Mouse (Mus musculus): ENCODE data around the gene Slc22a20. TPM values are rescaled to one million over a fixed set of nuclear protein-coding genes. Genes with fewer than 3 reads are reported as not detected.

The Slc22a20 gene
- not detected for polyA plus RNA-seq (2012; fragmentation: generic; extraction: Trizol)

DNA sequence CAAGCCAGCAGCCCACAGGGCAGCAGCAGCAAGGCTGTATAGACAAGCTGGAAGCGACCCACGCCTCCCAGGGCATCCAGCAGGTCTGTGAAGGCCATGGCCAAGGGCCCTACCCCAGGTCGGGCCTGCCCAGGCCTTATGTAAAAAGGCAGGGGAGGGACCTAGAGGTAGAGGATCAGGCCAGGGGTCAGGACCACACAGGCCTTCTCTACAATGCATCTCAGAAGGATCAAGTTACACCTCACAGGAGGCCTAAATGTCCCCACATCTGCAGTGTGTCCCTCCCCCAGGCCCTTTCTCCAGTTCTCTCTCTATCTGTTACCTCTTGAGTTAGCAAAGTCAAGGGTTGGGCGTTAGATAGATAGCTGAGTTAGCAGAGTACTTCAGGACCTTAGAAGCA lies at the start of gene Slc22a20:
Gene Slc22a20 (minus strand): TSS at position 101 of the 400 bp plus-strand sequence.
- no peak within 1 kb of the TSS for H3K4me3 ChIP-seq
- TF ChIP-seq REST (IDR thresholded peaks at IDR 0.05; ENCODE audit: insufficient read depth, insufficient read length) (no peak), POLR2A (IDR thresholded peaks at IDR 0.05; ENCODE audit: insufficient read length, low read depth) (no peak), USF1 (IDR thresholded peaks at IDR 0.05; ENCODE audit: low read depth) (no peak), MYOD1 (IDR thresholded peaks at IDR 0.05; ENCODE audit: control insufficient read depth in 1 of 3, insufficient read length in 2 of 3, low read depth in 2 of 3) (no peak), MYOG (IDR thresholded peaks at IDR 0.05; ENCODE audit: control insufficient read depth in 1 of 3, insufficient read depth in 1 of 3, insufficient read length in 2 of 3, low read depth in 2 of 3) (no peak)
- no peaks in the 10 kb centered on the region for H3K27me3 ChIP-seq (ENCODE audit: control insufficient read depth, insufficient read depth, insufficient read length)
- no peaks in the 10 kb centered on the region for H3K79me2 ChIP-seq (ENCODE audit: control insufficient read depth, insufficient read depth)
- no peak within 1 kb of the TSS for H3ac ChIP-seq (ENCODE audit: control insufficient read depth, insufficient read length)
- H3K4me2 ChIP-seq (ENCODE audit: low read depth): no peak within 1 kb of the TSS
- peaks cover 5% of the 10 kb centered on the region for H3K36me3 ChIP-seq (ENCODE audit: control insufficient read depth, insufficient read depth)

DNA sequence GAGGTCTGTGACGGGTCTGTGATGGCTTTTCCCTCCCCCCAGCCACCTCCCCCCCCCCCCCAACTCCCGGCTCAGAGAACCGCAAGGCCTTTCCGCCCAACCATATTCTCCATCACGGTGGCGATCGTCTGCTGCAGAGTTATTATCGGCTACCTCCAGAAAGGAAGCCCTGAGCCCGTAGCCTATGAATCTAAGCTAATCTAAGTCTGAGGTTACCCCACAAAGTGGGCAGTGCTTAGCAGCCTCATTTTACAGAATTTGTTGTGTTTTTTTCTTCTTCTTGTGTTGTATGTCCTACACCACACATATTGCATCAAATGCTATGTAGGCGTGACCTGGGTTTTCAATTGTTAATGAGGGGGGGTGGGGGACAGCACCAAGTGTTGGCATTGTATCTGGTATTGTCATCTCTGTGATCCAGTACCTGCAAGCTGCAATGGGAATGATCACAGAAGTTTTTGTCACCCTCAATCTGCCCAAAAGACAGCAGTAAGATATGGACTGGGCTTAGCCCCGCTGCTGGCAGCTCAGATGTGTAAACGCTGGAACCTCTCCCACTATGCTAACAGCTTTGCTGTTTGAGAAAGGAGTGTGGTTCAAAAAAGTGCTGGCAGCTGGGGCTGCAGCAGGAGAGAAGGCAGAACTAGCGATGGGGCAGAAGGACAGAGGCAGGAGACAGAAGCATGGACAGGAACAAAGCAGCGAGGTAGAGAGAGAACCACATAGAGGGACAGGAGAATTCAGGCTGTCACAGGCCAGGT lies 44.8 kb upstream of the Slc22a20 start:
- TF ChIP-seq MYOD1 (IDR thresholded peaks at IDR 0.05; ENCODE audit: control insufficient read depth in 1 of 3, insufficient read length in 2 of 3, low read depth in 2 of 3) (no peak), POLR2A (IDR thresholded peaks at IDR 0.05; ENCODE audit: insufficient read length, low read depth) (no peak), CEBPB (IDR thresholded peaks at IDR 0.05; ENCODE audit: insufficient read depth, poor library complexity, severe bottlenecking) (no peak), MAX (IDR thresholded peaks at IDR 0.05; ENCODE audit: low read depth) (no peak), POLR2AphosphoS2 (IDR thresholded peaks at IDR 0.05; ENCODE audit: insufficient read length, low read depth) (no peak), TCF3 (IDR thresholded peaks at IDR 0.05; ENCODE audit: insufficient read length, low read depth) (no peak), SRF (IDR thresholded peaks at IDR 0.05; ENCODE audit: control insufficient read depth, insufficient read length, low read depth) (no peak), TCF12 (IDR thresholded peaks at IDR 0.05; ENCODE audit: insufficient read depth, poor library complexity, severe bottlenecking) (no peak), REST (IDR thresholded peaks at IDR 0.05; ENCODE audit: insufficient read depth, insufficient read length) (no peak), MYOG (IDR thresholded peaks at IDR 0.05; ENCODE audit: control insufficient read depth in 1 of 3, insufficient read depth in 1 of 3, insufficient read length in 2 of 3, low read depth in 2 of 3) (no peak), E2F4 (IDR thresholded peaks at IDR 0.05; ENCODE audit: insufficient read depth) (no peak), USF1 (IDR thresholded peaks at IDR 0.05; ENCODE audit: low read depth) (no peak)
- Histone ChIP-seq H3K36me3 (ENCODE audit: control insufficient read depth, insufficient read depth) (no peaks in the 10 kb centered on the region), H3K79me2 (ENCODE audit: control insufficient read depth, insufficient read depth) (no peaks in the 10 kb centered on the region), H3K27me3 (ENCODE audit: control insufficient read depth, insufficient read depth, insufficient read length) (peaks cover 6% of the 10 kb centered on the region), H3K4me3 (no peak overlapping the region), H3K4me2 (ENCODE audit: low read depth) (no peak overlapping the region), H3ac (ENCODE audit: control insufficient read depth, insufficient read length) (no peak overlapping the region)

DNA sequence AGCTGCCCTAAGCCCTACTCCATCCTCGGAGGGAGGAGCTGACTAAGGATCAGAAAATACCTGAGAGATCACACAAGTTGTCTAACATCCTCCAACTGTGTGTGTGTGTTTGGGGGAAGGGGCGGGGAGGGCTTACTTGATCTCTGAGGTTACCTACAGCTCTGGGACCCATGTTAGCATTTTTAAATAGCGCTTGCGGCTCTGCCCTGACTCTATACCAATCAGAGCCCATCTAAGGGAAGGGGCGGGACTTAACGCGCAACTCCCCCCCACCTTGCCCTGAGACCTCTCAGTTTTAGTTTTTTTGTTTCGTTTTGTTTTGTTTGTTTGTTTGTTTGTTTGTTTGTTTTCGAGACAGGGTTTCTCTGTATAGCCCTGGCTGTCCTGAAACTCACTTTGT lies 43.5 kb upstream of the Slc22a20 start:
- H3K36me3 ChIP-seq (ENCODE audit: control insufficient read depth, insufficient read depth): no peaks in the 10 kb centered on the region
- peaks cover 10% of the 10 kb centered on the region for H3K27me3 ChIP-seq (ENCODE audit: control insufficient read depth, insufficient read depth, insufficient read length)
- H3ac ChIP-seq (ENCODE audit: control insufficient read depth, insufficient read length): no peak overlapping the region
- no peaks in the 10 kb centered on the region for H3K79me2 ChIP-seq (ENCODE audit: control insufficient read depth, insufficient read depth)
- TF ChIP-seq CEBPB (IDR thresholded peaks at IDR 0.05; ENCODE audit: insufficient read depth, poor library complexity, severe bottlenecking) (no peak), MYOD1 (IDR thresholded peaks at IDR 0.05; ENCODE audit: control insufficient read depth in 1 of 3, insufficient read length in 2 of 3, low read depth in 2 of 3) (no peak), POLR2A (IDR thresholded peaks at IDR 0.05; ENCODE audit: insufficient read length, low read depth) (no peak), TCF3 (IDR thresholded peaks at IDR 0.05; ENCODE audit: insufficient read length, low read depth) (no peak), SRF (IDR thresholded peaks at IDR 0.05; ENCODE audit: control insufficient read depth, insufficient read length, low read depth) (no peak), TCF12 (IDR thresholded peaks at IDR 0.05; ENCODE audit: insufficient read depth, poor library complexity, severe bottlenecking) (no peak), REST (IDR thresholded peaks at IDR 0.05; ENCODE audit: insufficient read depth, insufficient read length) (no peak)
- H3K4me2 ChIP-seq (ENCODE audit: low read depth): no peak overlapping the region
- H3K4me3 ChIP-seq: no peak overlapping the region

DNA sequence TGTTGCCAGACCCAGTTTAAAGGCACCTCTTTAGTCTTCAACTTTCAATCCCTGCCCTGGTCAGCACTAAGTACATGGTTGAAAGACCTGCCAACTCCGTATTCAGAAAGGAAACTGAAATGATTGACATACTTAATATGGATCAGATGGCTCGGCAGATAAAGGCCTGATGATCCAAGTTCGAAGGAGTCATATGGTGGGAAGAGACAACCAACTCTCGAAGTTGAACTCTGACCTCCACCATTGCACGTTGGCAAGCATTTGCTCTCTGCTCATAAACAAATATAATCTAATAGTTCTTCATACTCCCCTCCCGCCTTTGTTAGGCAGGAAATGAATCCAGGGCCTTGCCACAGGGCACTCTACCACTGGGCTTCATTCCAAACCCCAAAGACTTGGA lies 43.0 kb upstream of the Slc22a20 start:
- Histone ChIP-seq H3K4me3 (no peak overlapping the region), H3K79me2 (ENCODE audit: control insufficient read depth, insufficient read depth) (no peaks in the 10 kb centered on the region), H3K27me3 (ENCODE audit: control insufficient read depth, insufficient read depth, insufficient read length) (peaks cover 10% of the 10 kb centered on the region), H3K36me3 (ENCODE audit: control insufficient read depth, insufficient read depth) (no peaks in the 10 kb centered on the region), H3ac (ENCODE audit: control insufficient read depth, insufficient read length) (no peak overlapping the region), H3K4me2 (ENCODE audit: low read depth) (no peak overlapping the region)
- TF ChIP-seq POLR2AphosphoS2 (IDR thresholded peaks at IDR 0.05; ENCODE audit: insufficient read length, low read depth) (no peak), REST (IDR thresholded peaks at IDR 0.05; ENCODE audit: insufficient read depth, insufficient read length) (no peak), E2F4 (IDR thresholded peaks at IDR 0.05; ENCODE audit: insufficient read depth) (no peak), CEBPB (IDR thresholded peaks at IDR 0.05; ENCODE audit: insufficient read depth, poor library complexity, severe bottlenecking) (no peak)

DNA sequence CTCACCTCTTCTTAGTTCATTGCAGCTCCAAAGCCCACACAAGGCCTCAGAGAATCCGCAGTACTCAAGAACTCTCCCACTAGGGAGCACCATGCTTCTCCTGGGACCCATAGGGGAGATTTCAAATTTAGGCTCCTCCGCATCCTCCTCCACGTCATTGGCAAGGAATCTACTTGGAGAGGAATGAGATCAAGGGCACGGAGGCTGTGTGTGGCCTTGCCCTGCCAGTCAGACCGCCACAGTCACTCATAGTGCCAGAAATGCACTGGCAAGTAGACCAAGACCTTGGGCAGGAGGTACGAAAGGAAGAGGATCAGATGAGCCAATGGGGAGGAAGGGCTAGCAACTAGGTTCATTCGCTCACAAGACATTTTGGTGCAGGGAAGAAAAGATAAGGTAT lies 38.0 kb upstream of the Slc22a20 start:
- no peak for TF ChIP-seq E2F4 (IDR thresholded peaks at IDR 0.05; ENCODE audit: insufficient read depth)
- no peak for TF ChIP-seq POLR2A (IDR thresholded peaks at IDR 0.05; ENCODE audit: insufficient read length, low read depth)
- no peak for TF ChIP-seq MAX (IDR thresholded peaks at IDR 0.05; ENCODE audit: low read depth)
- TF ChIP-seq CEBPB (IDR thresholded peaks at IDR 0.05; ENCODE audit: insufficient read depth, poor library complexity, severe bottlenecking): no peak
- TF ChIP-seq REST (IDR thresholded peaks at IDR 0.05; ENCODE audit: insufficient read depth, insufficient read length): no peak
- TF ChIP-seq USF1 (IDR thresholded peaks at IDR 0.05; ENCODE audit: low read depth): no peak
- Histone ChIP-seq H3K4me2 (ENCODE audit: low read depth) (no peak overlapping the region), H3K79me2 (ENCODE audit: control insufficient read depth, insufficient read depth) (no peaks in the 10 kb centered on the region), H3K4me3 (no peak overlapping the region), H3K36me3 (ENCODE audit: control insufficient read depth, insufficient read depth) (no peaks in the 10 kb centered on the region), H3K27me3 (ENCODE audit: control insufficient read depth, insufficient read depth, insufficient read length) (peaks cover 18% of the 10 kb centered on the region), H3ac (ENCODE audit: control insufficient read depth, insufficient read length) (no peak overlapping the region)
